Mouse (Mus musculus) bone marrow macrophage, adult 2 months (primary cell): ENCODE results near the gene Pla2g12b.
"Not testable (repeated sequence)": the region's sequence is repeated elsewhere in the genome, so short reads cannot be mapped to it uniquely, and the experiment has no call there.

Experiments used
- CTCF ChIP-seq: IDR thresholded peaks from 2 replicates; pipeline ENCODE4 v1.5.1; 2012; ENCODE audit warnings: low read depth, mild to moderate bottlenecking, low read length, moderate library complexity
- POLR2A ChIP-seq: IDR thresholded peaks from 2 replicates; pipeline ENCODE4 v1.6.1; 2012; ENCODE audit warnings: mild to moderate bottlenecking, low read depth, low read length, borderline replicate concordance

DNA sequence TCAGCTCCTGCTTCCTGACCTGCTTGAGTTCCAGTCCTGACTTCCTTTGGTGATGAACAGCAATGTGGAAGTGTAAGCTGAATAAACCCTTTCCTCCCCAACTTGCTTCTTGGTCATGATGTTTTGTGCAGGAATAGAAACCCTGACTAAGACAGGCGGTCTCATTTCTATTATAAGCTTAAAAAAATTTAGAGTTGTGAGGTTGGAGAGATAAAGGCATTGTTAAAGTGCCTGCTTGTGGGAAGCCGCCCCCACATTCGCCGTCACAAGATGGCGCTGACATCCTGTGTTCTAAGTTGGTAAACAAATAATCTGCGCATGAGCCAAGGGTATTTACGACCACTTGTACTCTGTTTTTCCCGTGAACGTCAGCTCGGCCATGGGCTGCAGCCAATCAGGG is 21.9 kb upstream of the Pla2g12b start:
- TF ChIP-seq POLR2A, CTCF: not testable (repeated sequence)
